Mouse (Mus musculus): Measurements from ENCODE around the gene Zbtb18.

The Zbtb18 gene

GRCm38 (mm10) chr1:177442196-177442808 lies at the start of gene Zbtb18:
Gene Zbtb18, plus strand, starts transcription at chr1:177442351.
- DNase-seq, result no peak

GRCm38 (mm10) chr1:177397455-177397854 lies 44.7 kb upstream of the Zbtb18 start:
- DNase-seq, result no peak

DNA sequence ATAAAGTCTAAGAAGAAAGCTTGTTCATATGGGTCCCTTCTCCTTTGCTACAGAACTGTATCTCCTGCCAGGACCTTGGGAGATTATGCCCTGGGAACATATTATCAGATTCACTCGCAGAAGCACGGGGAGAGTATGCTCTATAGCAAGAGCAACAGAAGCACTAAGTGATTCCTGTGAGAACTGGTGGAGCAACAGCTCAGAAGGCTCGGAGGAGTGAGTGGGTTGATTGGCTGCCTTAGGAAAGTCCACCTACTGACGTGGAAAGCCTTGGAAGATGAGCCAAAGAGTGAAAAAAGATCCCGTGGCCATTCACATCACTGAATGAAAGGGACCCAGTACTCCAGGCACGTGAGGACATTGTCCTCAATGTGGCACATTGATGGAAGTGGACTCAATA lies 37.0 kb upstream of the Zbtb18 start:
- no peak for DNase-seq

GRCm38 (mm10) chr1:177408690-177409089 lies 33.5 kb upstream of the Zbtb18 start:
- DNase-seq, result no peak

DNA sequence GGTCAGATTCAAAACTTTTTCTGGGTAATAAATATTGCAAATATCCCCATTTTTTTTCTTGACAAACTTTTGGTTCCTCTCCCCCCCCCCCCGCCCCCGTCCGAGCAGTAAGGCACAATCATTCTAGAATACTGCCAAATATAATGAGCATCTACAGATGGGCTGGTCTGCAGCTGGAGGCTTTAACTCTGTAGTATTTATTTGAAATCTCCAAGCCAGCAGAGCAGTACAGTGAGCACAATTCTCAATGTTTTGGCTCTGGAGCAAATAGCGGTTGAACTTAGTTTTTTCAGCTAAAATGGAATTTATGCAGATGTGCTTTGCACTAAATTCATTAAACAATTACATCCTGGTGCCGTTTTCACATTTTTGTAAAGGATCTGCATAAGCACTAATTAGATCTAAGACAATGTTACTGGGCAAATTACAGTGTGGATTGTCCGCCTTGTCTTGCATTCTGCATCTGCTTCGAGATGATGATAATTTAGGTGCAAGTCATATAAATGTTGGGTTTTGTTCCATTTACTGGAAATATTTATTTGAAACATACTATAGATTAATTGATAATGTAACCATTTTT lies 31.3 kb upstream of the Zbtb18 start:
- DNase-seq, result no peak

DNA sequence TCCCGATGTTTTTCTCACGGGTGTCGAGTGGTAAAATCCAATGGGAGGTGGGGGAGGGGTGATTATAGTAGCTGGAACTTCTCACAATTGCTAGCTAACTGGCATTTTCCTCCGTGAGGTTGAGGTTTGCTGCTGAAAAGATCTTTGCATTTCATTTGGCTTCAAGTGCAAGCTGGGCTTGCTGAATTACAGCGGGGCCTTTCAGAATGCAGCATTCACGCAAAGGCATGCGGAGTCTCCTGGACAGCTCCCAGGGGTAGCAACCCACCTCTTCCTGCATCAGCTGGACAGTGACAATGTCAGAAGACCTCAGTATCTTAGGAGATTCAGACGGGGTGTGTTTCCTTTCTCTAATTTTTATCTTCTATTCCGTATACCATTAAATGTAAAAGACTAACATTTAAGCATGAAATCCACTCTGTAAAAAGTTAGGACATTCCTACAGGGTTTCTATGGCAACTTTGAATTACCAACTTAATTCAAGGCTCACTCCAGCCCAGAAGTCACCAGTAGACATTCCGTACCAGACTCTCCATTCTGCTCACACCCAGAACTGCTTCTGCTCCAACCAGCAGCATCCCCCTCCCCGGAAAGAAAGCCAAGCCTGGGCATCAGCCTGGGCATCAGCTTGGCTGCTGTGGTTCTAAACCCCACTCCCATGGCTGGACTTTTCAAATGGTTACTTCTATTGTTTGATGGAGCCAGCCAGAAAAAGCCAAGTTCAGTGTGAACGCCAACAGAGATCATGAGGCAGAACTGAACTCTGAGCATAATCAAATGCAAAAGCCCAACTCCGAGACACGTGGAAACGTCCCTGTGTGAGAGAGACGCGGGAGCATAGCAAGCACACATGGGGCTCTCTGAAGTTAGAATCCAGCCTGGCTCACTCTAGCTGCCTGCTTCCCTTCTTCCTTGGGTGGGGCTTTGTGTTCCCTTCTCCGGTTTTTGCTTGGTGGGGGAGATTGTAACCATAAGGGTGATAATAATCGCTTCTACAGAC lies 30.5 kb upstream of the Zbtb18 start:
- no peak for DNase-seq

DNA sequence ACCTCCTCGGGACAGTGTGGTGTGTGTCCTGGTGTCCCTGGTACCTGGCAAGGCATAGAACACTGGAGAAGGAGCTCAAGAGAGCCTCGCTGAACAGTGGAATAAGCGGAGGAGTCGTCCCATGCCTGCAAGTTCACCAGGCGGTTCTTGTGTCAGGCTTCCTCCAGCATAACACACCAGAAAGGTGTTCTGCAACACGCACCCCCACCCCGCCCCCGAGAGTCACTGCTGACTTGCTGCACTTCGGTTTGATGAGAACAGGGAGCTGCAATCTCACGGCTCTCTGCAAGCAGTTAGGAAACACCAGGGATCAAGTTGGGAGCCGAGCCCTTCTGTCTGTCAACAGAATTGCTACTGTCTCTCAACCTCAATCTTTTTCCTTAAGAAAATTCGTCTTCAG lies 22.8 kb upstream of the Zbtb18 start:
- DNase-seq, result no peak

DNA sequence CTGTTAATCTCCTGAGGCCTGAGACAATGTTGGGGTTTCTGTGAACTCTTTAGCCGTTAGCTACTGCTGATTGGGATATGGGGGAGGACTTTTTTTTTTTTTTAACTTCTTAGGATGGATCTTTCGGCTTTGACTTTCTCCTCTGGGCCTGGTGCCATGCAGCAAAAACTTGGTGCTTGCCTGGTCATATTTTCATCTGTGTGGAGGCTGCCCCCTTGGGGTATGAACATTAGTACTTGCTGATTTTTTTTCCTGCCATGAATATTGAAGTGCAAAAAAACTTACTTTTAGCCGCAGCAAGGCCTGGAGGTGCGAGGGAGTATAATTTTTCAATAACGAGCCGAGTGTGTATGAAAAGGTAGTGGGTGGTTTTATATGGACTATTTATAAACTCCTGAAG lies 22.0 kb upstream of the Zbtb18 start:
- peak; percentile 32 for DNase-seq

DNA sequence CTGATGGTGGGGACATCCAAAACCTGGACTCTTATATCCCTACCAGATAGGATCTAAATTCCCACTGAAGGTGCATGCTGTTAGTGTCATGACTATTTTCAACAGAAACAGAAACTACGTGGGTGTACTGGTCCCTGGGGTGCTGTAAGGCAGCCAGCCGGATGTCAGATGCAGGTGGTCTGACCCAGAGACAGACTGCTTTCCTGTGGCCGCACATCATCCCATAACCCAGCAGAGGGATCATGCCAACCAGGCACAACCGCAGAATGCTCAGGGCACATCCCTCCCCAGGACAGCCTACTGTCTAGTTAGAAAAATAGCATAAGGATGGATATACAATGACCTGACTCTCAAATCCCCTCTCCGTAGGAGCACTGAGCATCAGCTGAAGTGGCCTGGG lies 14.3 kb upstream of the Zbtb18 start:
- DNase-seq, result no peak

DNA sequence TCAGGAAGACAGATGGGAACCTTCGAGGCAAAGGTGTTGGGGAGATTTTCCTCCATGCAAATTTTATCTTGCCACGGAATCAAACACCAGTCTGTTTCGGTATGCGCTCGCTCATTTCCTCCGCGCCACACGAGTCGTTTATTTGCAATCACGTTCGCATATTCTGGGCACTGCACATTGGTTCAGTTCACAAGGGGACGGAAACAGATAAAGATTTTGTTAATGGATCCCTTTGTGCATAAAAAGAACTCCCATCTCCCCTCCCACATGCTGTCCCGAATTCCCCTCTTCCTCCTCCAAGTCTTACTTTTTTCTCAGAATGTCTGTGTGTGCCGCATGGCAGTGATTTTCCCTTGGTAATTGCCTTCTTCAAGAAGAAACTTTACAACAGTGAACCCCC lies 13.8 kb upstream of the Zbtb18 start:
- no peak for DNase-seq

GRCm38 (mm10) chr1:177429067-177429466 lies 13.1 kb upstream of the Zbtb18 start:
- DNase-seq, result no peak

DNA sequence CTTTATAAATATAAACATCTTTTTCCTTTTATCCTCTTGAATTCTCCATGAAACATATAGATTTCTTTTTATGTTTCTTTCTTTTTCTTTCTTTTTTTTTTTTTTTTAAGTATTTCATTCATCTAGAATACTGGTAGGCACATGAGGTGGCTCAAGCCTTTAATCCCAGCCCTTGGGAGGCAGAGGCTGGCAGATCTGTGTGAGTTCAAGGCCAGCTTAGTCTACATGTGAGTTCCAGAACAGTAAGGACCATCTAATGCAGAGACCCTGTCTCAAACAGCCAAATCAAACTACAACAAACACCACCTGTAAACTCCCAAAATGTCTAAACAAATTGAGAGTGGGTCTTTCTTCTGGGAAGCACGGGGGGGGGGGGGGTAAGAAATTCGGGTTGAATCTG lies 1.7 kb upstream of the Zbtb18 start:
- no peak for DNase-seq

- no peak for DNase-seq
Measured at GRCm38 (mm10) chr1:177440981-177441491, 1.1 kb upstream of the Zbtb18 start.

- DNase-seq, result peak; percentile 98
Measured at GRCm38 (mm10) chr1:177441492-177442195, 507 bp upstream of the Zbtb18 start.

DNA sequence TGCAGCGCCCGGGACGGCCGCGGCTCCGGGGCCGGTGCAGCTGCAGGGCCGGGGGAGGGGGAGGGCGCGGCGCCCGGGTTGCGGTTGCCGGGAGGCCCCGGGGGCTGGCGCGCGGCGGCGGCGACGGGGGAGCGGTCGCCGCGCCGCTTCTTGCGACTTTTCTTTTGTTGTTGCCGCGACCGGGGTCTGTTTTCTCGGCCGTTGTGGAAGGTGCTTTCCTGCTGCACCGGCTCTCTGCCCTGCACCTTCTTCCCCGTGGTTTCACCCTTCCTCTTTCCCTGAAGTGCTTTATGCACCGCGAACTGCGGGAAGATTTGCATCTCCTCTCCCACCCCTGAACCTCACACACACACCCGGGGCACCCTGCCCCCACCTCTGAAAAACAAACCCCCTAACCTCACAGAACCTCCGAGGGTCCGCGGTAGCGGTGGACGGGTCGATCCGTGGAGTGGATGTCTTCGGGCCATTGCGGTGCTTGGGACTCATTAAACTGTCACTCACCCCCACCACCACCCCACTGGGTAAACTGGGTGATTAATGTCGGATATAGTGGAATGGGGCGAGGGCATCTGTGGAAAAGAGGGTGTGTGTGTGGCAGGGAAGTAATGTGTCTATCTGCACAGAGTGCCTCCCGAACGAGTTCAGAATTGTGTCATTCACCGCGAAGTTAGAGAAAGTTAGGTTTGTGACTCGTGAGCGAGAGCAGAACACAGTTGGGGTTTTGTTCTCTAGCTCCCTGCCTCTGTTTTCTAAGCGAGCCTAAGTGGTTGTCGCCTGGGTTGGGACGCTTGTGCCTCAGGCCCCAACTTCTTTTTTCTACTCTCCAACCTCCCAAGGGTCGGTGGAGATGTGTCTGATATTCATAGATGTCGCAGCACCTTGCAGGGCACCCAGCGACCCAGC lies 921 bp downstream of the Zbtb18 start:
- DNase-seq, result no peak

DNA sequence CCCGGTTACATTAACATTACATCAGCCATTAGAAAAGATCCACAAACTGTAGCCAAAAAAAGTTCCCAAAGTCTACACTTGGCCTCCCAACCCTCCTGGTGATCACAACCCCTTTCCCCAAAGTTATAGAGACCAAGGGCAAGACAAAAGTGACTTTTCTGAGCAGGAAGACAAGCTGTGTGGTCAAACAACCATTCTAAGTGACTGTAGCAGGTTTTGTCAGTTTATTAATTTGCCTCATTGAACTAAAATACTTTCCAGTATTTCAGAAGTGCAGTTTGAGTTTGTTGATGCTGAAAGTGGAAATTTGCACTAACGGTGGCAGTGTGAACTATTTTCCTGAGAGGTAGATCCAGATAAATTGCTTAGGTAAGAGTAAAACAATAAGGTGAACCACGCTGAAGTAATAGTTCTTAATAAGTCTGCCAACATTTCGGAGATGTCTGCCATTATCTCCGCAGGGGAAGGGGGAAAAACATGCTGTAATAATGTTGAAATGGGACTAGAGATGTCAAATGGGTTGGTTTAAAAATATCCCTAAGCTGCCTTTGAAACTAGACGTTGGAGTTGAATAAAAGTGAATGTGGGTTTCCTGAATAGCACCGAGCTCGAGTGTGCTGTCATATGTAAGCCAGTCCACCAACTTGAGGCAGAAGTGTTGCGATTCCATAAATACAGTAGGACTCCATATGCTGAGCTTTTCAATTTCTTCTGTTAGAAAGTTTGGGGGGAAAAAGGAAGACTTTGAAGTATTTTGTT lies 1.8 kb downstream of the Zbtb18 start:
- DNase-seq, result no peak

DNA sequence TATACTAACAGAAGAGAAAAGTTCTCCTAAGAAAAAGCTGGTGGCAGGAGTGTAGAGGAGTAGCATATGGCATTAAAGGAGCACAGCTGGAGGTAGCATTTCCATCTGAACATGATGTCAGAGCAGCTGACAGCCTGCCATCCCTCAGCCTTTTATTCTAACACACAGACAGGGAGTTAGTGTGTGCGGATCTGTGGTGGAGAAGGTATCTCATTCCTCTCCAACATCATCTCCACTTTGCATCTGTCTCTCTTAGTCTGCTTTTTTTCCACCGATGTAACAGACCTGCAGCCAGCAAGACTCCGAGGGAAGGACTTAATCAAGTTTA lies 2.3 kb downstream of the Zbtb18 start:
- DNase-seq, result peak; percentile 52

DNA sequence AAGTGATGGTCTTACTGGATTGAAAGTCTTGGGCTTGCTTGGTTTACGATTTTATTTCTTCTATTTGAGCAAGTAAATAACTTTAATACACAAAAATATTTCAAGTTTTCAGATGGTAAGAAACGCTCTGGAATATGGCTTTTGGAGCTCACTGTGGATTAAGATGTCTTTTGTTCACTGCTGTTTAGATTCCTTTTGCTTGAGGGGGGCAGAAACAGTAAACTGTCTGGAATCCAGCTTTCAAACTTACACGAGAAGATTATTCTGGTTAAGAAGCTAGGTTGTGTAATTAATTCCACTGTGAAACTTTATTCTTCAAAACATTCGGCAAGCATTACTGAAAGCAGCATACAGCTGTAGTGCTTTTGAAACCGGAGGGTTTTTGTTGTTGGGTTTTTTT lies 2.8 kb downstream of the Zbtb18 start:
- no peak for DNase-seq

DNA sequence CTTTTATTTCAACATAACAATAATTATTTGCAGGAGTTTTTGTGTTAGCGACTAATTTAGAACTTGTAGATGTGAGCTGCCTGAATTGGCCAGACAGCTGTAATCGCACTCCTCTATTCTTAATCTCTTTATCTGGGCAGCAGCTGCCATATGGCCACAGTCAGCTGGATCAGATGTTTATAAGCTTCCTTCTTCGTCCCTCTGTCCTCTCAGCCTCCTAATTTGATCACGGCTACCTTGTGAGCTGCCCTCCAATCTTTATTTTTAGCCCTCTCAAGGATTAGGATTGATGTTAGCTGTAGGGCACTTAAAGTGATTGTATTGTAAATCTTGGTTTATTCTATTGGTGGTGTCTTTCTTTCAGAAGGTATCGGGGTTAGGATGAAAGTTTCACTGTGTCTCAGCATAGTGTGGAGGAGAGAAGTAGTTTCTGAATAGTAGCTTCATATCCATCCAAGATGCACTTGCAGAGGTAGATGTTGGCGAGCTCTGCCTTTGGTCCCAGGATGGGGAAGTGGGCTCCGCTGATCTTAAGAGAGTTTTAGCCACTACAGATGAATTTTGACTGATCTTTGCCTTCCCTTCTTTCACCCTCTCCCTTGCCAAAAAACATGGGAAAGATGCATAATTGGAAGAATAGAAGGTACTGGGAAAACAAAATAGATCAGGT lies 3.4 kb downstream of the Zbtb18 start:
- DNase-seq, result no peak

- no peak for DNase-seq
Measured at GRCm38 (mm10) chr1:177447086-177447485, 4.9 kb downstream of the Zbtb18 start.
